Mouse (Mus musculus) C2C12 (cell line): ENCODE data around the gene Baiap2l2. TPM values are rescaled to one million over a fixed set of nuclear protein-coding genes. Genes with fewer than 3 reads are reported as not detected.

ENCODE experiments used
- H3K27me3 ChIP-seq: one replicate; pipeline ENCODE4 v1.6.1; 2011; ENCODE audit not compliant: control insufficient read depth, insufficient read depth, insufficient read length
- H3K36me3 ChIP-seq: one replicate; pipeline ENCODE4 v1.6.1; 2011; ENCODE audit not compliant: control insufficient read depth, insufficient read depth
- H3K4me3 ChIP-seq: one replicate; pipeline ENCODE4 v1.5.1; 2011; ENCODE audit warnings: mild to moderate bottlenecking, control low read depth; ENCODE audit not compliant: poor library complexity, insufficient read depth, severe bottlenecking
- H3K79me2 ChIP-seq: one replicate; pipeline ENCODE4 v1.6.1; 2011; ENCODE audit not compliant: control insufficient read depth, insufficient read depth
- H3K79me3 ChIP-seq: one replicate; pipeline ENCODE4 v1.6.1; 2011; ENCODE audit warnings: low read depth, control low read depth
- H3ac ChIP-seq: one replicate; pipeline ENCODE3; 2011; ENCODE audit warnings: low read depth; ENCODE audit not compliant: control insufficient read depth, insufficient read length
- CEBPB ChIP-seq: IDR thresholded peaks from one replicate; pipeline ENCODE4 v1.6.1; 2011; ENCODE audit warnings: low read depth, mild to moderate bottlenecking, control low read depth, moderate library complexity
- CTCF ChIP-seq: IDR thresholded peaks from one replicate; pipeline ENCODE4 v1.5.1; 2011; ENCODE audit not compliant: control insufficient read depth, insufficient read depth, insufficient read length
- FOSL1 ChIP-seq: IDR thresholded peaks from one replicate; pipeline ENCODE4 v1.8.0; 2011; ENCODE audit warnings: mild to moderate bottlenecking, low read length; ENCODE audit not compliant: poor library complexity, insufficient read depth, severe bottlenecking
- MAX ChIP-seq: IDR thresholded peaks from one replicate; pipeline ENCODE4 v1.6.1; 2011; ENCODE audit warnings: mild to moderate bottlenecking, control low read depth
- MYOD1 ChIP-seq: IDR thresholded peaks from one replicate; pipeline ENCODE4 v1.6.1; 2011; ENCODE audit warnings: low read depth; ENCODE audit not compliant: control insufficient read depth, insufficient read length
- MYOG ChIP-seq: IDR thresholded peaks from one replicate; pipeline ENCODE4 v1.6.1; 2011; ENCODE audit not compliant: control insufficient read depth, insufficient read length; ENCODE audit errors: extremely low read depth
- USF1 ChIP-seq: IDR thresholded peaks from one replicate; pipeline ENCODE4 v1.6.1; 2011; ENCODE audit warnings: low read depth, mild to moderate bottlenecking, control low read depth, moderate library complexity
- polyA plus RNA-seq: library from polyadenylated mRNA; unstranded; fragments of >200 nt; fragmentation: generic; extraction: Trizol; gene quantifications from one replicate; pipeline ENCODE4 v1.2.1, GENCODE M21; 2012; ENCODE audit warnings: missing spikeins

Baiap2l2 gene
- polyA plus RNA-seq, 1 experiment = 1.2 TPM

GRCm38 (mm10) chr15:79251781-79252491 is 33.4 kb downstream of the Baiap2l2 start:
- H3K36me3 ChIP-seq = no peaks in the 10 kb centered on the region
- peaks cover 48% of the 10 kb centered on the region for H3K27me3 ChIP-seq
- no peak overlapping the region for H3K4me3 ChIP-seq
- TF ChIP-seq CTCF = no peak
- TF ChIP-seq FOSL1 = no peak
- no peak for TF ChIP-seq MYOD1
- no peak for TF ChIP-seq MYOG
- no peak for TF ChIP-seq CEBPB
- TF ChIP-seq MAX = no peak
- no peak for TF ChIP-seq USF1
- H3K79me2 ChIP-seq = no peaks in the 10 kb centered on the region
- no peak overlapping the region for H3ac ChIP-seq
- no peaks in the 10 kb centered on the region for H3K79me3 ChIP-seq

- H3K36me3 ChIP-seq = no peaks in the 10 kb centered on the region
- no peaks in the 10 kb centered on the region for H3K79me2 ChIP-seq
- TF ChIP-seq CEBPB = no peak
- TF ChIP-seq MYOD1 = no peak
- TF ChIP-seq MYOG = no peak
- no peak for TF ChIP-seq MAX
- TF ChIP-seq USF1 = no peak
- no peak for TF ChIP-seq FOSL1
- no peak for TF ChIP-seq CTCF
- H3K27me3 ChIP-seq = peaks cover 48% of the 10 kb centered on the region
- no peaks in the 10 kb centered on the region for H3K79me3 ChIP-seq
- H3K4me3 ChIP-seq = no peak overlapping the region
- H3ac ChIP-seq = no peak overlapping the region
These were observed 34.2 kb downstream of the Baiap2l2 start for GRCm38 (mm10) chr15:79251168-79251567.

GRCm38 (mm10) chr15:79250236-79250635 is 35.1 kb downstream of the Baiap2l2 start:
- no peaks in the 10 kb centered on the region for H3K36me3 ChIP-seq
- H3ac ChIP-seq = no peak overlapping the region
- H3K4me3 ChIP-seq = no peak overlapping the region
- H3K79me3 ChIP-seq = no peaks in the 10 kb centered on the region
- H3K79me2 ChIP-seq = no peaks in the 10 kb centered on the region
- TF ChIP-seq MYOG = no peak
- no peak for TF ChIP-seq CTCF
- no peak for TF ChIP-seq MYOD1
- TF ChIP-seq MAX = no peak
- no peak for TF ChIP-seq FOSL1
- H3K27me3 ChIP-seq = peaks cover 45% of the 10 kb centered on the region

- no peaks in the 10 kb centered on the region for H3K27me3 ChIP-seq
- peaks cover 12% of the 10 kb centered on the region for H3K36me3 ChIP-seq
- H3K79me2 ChIP-seq = no peaks in the 10 kb centered on the region
- no peak overlapping the region for H3K4me3 ChIP-seq
- H3ac ChIP-seq = no peak overlapping the region
- TF ChIP-seq USF1 (no peak), MAX (no peak), CTCF (no peak), FOSL1 (no peak), MYOD1 (no peak), MYOG (no peak), CEBPB (no peak)
- no peaks in the 10 kb centered on the region for H3K79me3 ChIP-seq
These were observed 40.0 kb downstream of the Baiap2l2 start for GRCm38 (mm10) chr15:79245321-79245720.

GRCm38 (mm10) chr15:79244071-79244893 is 41.1 kb downstream of the Baiap2l2 start:
- Histone ChIP-seq H3K79me2 (no peaks in the 10 kb centered on the region), H3K4me3 (no peak overlapping the region), H3ac (no peak overlapping the region), H3K36me3 (peaks cover 16% of the 10 kb centered on the region), H3K27me3 (no peaks in the 10 kb centered on the region), H3K79me3 (no peaks in the 10 kb centered on the region)
- TF ChIP-seq CTCF (no peak), MYOD1 (no peak), MAX (no peak), MYOG (no peak), USF1 (no peak), FOSL1 (no peak), CEBPB (no peak)
